Mouse (Mus musculus) stomach, embryonic 14.5 days (tissue): ENCODE measurements around the gene Cage1. TPM values are rescaled to one million over a fixed set of nuclear protein-coding genes. Genes with fewer than 3 reads are reported as not detected.

ENCODE experiments used
- ATAC-seq: fragments of 200-750 bp; cut with Nextera tagmentation; 2 replicates; pipeline ENCODE4 v1.8.0; 2017; ENCODE audit warnings: low read depth, moderate TSS enrichment; ENCODE audit not compliant: insufficient number of reproducible peaks, insufficient read depth, low FRiP score
- H3K27ac ChIP-seq: fragments of 300-500 bp; sonication (generic); 2 replicates; pipeline ENCODE4 v1.5.1; 2014; ENCODE audit warnings: mild to moderate bottlenecking, low read length, moderate library complexity, mixed read lengths
- H3K27me3 ChIP-seq: fragments of 300-500 bp; sonication (generic); 2 replicates; pipeline ENCODE4 v1.6.1; 2014; ENCODE audit warnings: low read length, control low read depth, mixed read lengths; ENCODE audit not compliant: control insufficient read depth, insufficient read depth
- H3K36me3 ChIP-seq: fragments of 300-500 bp; sonication (generic); 2 replicates; pipeline ENCODE4 v1.6.1; 2014; ENCODE audit warnings: mild to moderate bottlenecking, control low read depth, low read length, moderate library complexity, mixed read lengths; ENCODE audit not compliant: control insufficient read depth, insufficient read depth
- H3K4me1 ChIP-seq: fragments of 300-500 bp; sonication (generic); 2 replicates; pipeline ENCODE4 v1.6.1; 2014; ENCODE audit warnings: low read length, control low read depth, mixed read lengths; ENCODE audit not compliant: control insufficient read depth, insufficient read depth
- H3K4me2 ChIP-seq: fragments of 300-500 bp; sonication (generic); replicated peaks from 2 replicates; pipeline ENCODE4 v1.6.1; 2014; ENCODE audit warnings: low read depth, low read length, control low read depth
- H3K4me3 ChIP-seq: fragments of 300-500 bp; sonication (generic); 2 replicates; pipeline ENCODE4 v1.5.1; 2014; ENCODE audit warnings: low read depth, low read length, control low read depth
- H3K9ac ChIP-seq: fragments of 300-500 bp; sonication (generic); replicated peaks from 2 replicates; pipeline ENCODE4 v1.6.1; 2014; ENCODE audit warnings: low read depth, mild to moderate bottlenecking, control low read depth, low read length, moderate library complexity, mixed read lengths
- H3K9me3 ChIP-seq: fragments of 300-500 bp; sonication (generic); 2 replicates; pipeline ENCODE4 v1.6.1; 2016; ENCODE audit warnings: low read depth, low read length, control low read depth; ENCODE audit not compliant: control insufficient read depth
- WGBS: fragments of 180-500 bp; shearing (Covaris S2); extraction: QIAGEN DNeasy Blood & Tissue Kit; methylation state at CpG from one replicate; pipeline ENCODE4 v1.1.7; 2014; 5-methylcytosine and 5-hydroxymethylcytosine counted together
- polyA plus RNA-seq: library from polyadenylated mRNA; unstranded; fragments of >200 nt; fragmentation: Nextera tagmentation; extraction: Ambion mirVana; gene quantifications from 2 replicates; pipeline ENCODE4 v1.2.1, GENCODE M21; 2014

Cage1 gene
- polyA plus RNA-seq, result 1.1 and 1.5 TPM in 2 replicates

GRCm38 (mm10) chr13:38037044-38037687 is at the start of gene Cage1:
Gene Cage1, minus strand, starts transcription at chr13:38037069.
- Histone ChIP-seq H3K27ac (peak within 1 kb of the TSS; percentile 68; the same call in 1 of the 2 replicates), H3K27me3 (no peaks in the 10 kb centered on the region), H3K9me3 (no peaks in the 10 kb centered on the region), H3K4me2 (peak within 1 kb of the TSS; percentile 95), H3K4me3 (peak within 1 kb of the TSS; percentile 85), H3K9ac (peak within 1 kb of the TSS; percentile 87), H3K4me1 (peaks cover 10% of the 10 kb centered on the region; the same call in 1 of the 2 replicates), H3K36me3 (peaks cover 12% of the 10 kb centered on the region)
- ATAC-seq, result peak; percentile 95
- WGBS, result under 1% methylated on average over 47 of the region's 47 CpGs

DNA sequence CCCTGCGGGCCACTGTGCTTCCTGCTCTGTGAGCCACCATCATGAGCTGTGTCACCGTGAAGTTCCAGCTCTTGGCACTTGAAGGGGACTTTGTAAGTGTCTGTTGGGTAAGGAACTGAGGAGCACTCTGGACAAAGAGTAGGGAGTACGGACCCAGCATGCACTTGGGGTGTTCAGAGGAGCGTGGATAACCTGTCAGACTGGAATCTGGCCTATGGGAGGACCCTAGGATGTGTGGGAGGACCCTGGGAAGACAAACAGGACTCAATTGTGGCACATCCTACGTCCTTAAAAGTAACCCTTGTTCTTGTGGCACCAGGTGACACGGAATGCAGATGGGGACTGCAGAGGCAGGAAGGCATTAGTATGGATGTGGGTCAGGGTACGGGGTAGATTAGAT is 44.3 kb upstream of the Cage1 start:
- no peak overlapping the region for H3K4me3 ChIP-seq
- H3K9ac ChIP-seq, result no peak overlapping the region
- no peaks in the 10 kb centered on the region for H3K36me3 ChIP-seq
- 76% methylated on average over 7 of the region's 7 CpGs for WGBS
- ATAC-seq, result no peak
- no peaks in the 10 kb centered on the region for H3K4me1 ChIP-seq
- no peaks in the 10 kb centered on the region for H3K27me3 ChIP-seq
- H3K4me2 ChIP-seq, result no peak overlapping the region
- no peak overlapping the region for H3K27ac ChIP-seq
- no peaks in the 10 kb centered on the region for H3K9me3 ChIP-seq

GRCm38 (mm10) chr13:38080725-38081124 is 43.9 kb upstream of the Cage1 start:
- ATAC-seq, result no peak
- no peak overlapping the region for H3K4me3 ChIP-seq
- no peaks in the 10 kb centered on the region for H3K27me3 ChIP-seq
- H3K4me1 ChIP-seq, result no peaks in the 10 kb centered on the region
- no peaks in the 10 kb centered on the region for H3K36me3 ChIP-seq
- H3K9me3 ChIP-seq, result no peaks in the 10 kb centered on the region
- no peak overlapping the region for H3K4me2 ChIP-seq
- 80% methylated on average over 14 of the region's 14 CpGs for WGBS
- no peak overlapping the region for H3K9ac ChIP-seq
- H3K27ac ChIP-seq, result no peak overlapping the region

DNA sequence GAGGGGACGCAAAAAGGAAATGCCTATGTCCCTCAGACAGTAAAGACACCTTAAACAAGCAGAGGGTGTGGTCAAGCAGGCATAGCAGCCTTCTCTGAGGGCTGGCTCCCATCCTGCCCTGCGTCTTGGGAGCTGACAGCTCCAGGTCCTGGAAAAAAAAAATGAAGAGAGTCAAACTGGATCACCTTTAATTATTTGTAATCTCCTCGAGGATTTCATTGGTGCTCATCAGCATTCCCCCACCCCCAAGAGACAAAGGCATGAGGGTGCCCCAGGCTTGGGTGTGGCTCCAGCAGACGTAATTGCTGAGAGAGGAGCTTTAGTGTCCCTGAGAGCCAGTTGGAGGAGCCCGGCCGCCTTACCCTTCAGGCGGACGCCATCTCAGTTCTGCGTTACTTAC is 43.1 kb upstream of the Cage1 start:
- H3K9me3 ChIP-seq, result no peaks in the 10 kb centered on the region
- ATAC-seq, result no peak
- H3K4me2 ChIP-seq, result no peak overlapping the region
- no peak overlapping the region for H3K9ac ChIP-seq
- H3K4me3 ChIP-seq, result no peak overlapping the region
- no peak overlapping the region for H3K27ac ChIP-seq
- no peaks in the 10 kb centered on the region for H3K4me1 ChIP-seq
- H3K27me3 ChIP-seq, result no peaks in the 10 kb centered on the region
- 46% methylated on average over 9 of the region's 9 CpGs for WGBS
- no peaks in the 10 kb centered on the region for H3K36me3 ChIP-seq

GRCm38 (mm10) chr13:38079366-38079765 is 42.5 kb upstream of the Cage1 start:
- Histone ChIP-seq H3K4me3 (no peak overlapping the region), H3K9ac (no peak overlapping the region), H3K4me1 (no peaks in the 10 kb centered on the region), H3K4me2 (no peak overlapping the region), H3K27ac (no peak overlapping the region), H3K9me3 (no peaks in the 10 kb centered on the region), H3K27me3 (no peaks in the 10 kb centered on the region), H3K36me3 (no peaks in the 10 kb centered on the region)
- no peak for ATAC-seq
- WGBS, result 59% methylated on average over 5 of the region's 5 CpGs

DNA sequence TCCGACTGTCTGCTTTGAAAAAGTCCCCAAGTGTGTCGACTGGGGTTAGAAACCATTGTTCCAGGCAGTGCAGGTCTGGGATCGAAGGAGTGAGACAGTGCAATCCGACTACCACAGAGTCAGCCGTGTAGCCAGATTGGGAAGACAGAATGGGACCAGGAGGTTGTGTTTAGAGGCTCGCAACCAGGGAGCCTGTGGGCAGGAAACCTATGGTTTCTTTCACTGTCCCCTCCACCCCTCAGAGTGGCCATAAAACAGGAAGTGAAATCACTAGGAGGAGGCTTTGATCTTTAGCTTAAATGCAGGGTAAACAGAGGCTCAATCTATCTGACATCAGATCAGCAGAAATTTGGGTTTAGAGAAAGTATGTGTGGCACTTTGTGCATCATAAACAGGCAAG is 42.0 kb upstream of the Cage1 start:
- ATAC-seq, result no peak
- Histone ChIP-seq H3K4me2 (no peak overlapping the region), H3K4me3 (no peak overlapping the region), H3K9me3 (no peaks in the 10 kb centered on the region), H3K27me3 (no peaks in the 10 kb centered on the region), H3K4me1 (0 out of 2 replicates have a peak, but pooled peaks cover 3% of the 10 kb centered on the region), H3K27ac (no peak overlapping the region), H3K36me3 (no peaks in the 10 kb centered on the region), H3K9ac (no peak overlapping the region)
- WGBS, result 55% methylated on average over 6 of the region's 6 CpGs

- 17% methylated on average over 11 of the region's 11 CpGs for WGBS
- Histone ChIP-seq H3K4me1 (0 out of 2 replicates have a peak, but pooled peaks cover 5% of the 10 kb centered on the region), H3K27ac (no peak overlapping the region), H3K4me2 (no peak overlapping the region), H3K9me3 (no peaks in the 10 kb centered on the region), H3K36me3 (no peaks in the 10 kb centered on the region), H3K27me3 (no peaks in the 10 kb centered on the region), H3K4me3 (no peak overlapping the region), H3K9ac (no peak overlapping the region)
- no peak for ATAC-seq
Observed at GRCm38 (mm10) chr13:38077113-38077512, 40.2 kb upstream of the Cage1 start.

DNA sequence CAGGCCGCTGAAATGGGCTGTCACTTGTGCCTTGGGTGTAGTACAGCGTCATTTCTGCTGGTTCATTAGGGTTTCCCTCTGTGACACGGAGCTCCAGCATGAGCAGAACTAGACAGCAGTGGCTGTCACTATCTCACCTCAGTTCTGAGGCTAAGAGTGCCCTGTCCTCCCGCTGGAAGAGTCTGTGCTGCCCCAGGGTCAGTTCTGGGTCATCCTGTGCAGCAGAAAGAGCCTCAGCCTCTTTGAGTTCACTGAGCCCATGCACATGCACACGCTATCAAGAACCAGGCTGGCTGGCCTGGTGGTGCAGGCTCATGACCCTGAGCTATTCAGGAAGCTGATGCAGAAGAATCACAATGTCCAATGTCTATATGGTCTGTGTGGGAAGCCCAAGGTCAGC is 37.5 kb upstream of the Cage1 start:
- ATAC-seq, result 0 out of 2 replicates have a peak, but pooled peaks have one; percentile 19
- no peak overlapping the region for H3K4me2 ChIP-seq
- 15% methylated on average over 5 of the region's 5 CpGs for WGBS
- H3K27ac ChIP-seq, result no peak overlapping the region
- no peak overlapping the region for H3K4me3 ChIP-seq
- no peaks in the 10 kb centered on the region for H3K36me3 ChIP-seq
- H3K9ac ChIP-seq, result no peak overlapping the region
- H3K4me1 ChIP-seq, result 0 out of 2 replicates have a peak, but pooled peaks cover 5% of the 10 kb centered on the region
- H3K27me3 ChIP-seq, result no peaks in the 10 kb centered on the region
- H3K9me3 ChIP-seq, result no peaks in the 10 kb centered on the region
